Mouse (Mus musculus): Measurements from ENCODE around the gene Wdr24. TPM values are rescaled to one million over a fixed set of nuclear protein-coding genes. Genes with fewer than 3 reads are reported as not detected.
A peak's percentile ranks its signal among the peaks of the same experiment; 100 is the strongest.

Wdr24 gene
- polyA plus RNA-seq (2015; fragmentation: Nextera tagmentation; extraction: Ambion mirVana): 24.7 and 28.6 TPM in 2 replicates

- ATAC-seq (ENCODE audit: insufficient read depth, low FRiP score): peak; percentile 53
- H3K4me3 ChIP-seq (replicated peaks; ENCODE audit: low read length): peak within 1 kb of the TSS; percentile 67
Measured at GRCm38 (mm10) chr17:25823452-25823851, at the start of gene Wdr24. Gene Wdr24, plus strand, starts transcription at chr17:25823627.

GRCm38 (mm10) chr17:25775318-25776062, 47.9 kb upstream of the Wdr24 start:
- 74% methylated on average over 10 of the region's 10 CpGs for WGBS
- H3K4me3 ChIP-seq (replicated peaks; ENCODE audit: low read length): no peak overlapping the region
- peaks cover 6% of the 10 kb centered on the region for H3K4me1 ChIP-seq (ENCODE audit: control insufficient read depth, insufficient read depth, low read length)
- no peaks in the 10 kb centered on the region for H3K27me3 ChIP-seq (ENCODE audit: control insufficient read depth, insufficient read depth, low read length)
- H3K36me3 ChIP-seq (ENCODE audit: control insufficient read depth, insufficient read depth, low read length): 0 out of 2 replicates have a peak, but pooled peaks cover 3% of the 10 kb centered on the region
- H3K27ac ChIP-seq (ENCODE audit: low read length): no peak overlapping the region
- ATAC-seq (ENCODE audit: insufficient read depth, low FRiP score): no peak
- H3K4me2 ChIP-seq (ENCODE audit: low read depth, low read length): no peak overlapping the region
- H3K9me3 ChIP-seq (replicated peaks; ENCODE audit: control insufficient read depth, low read length): no peaks in the 10 kb centered on the region
- no peak overlapping the region for H3K9ac ChIP-seq (ENCODE audit: low read length)

More at GRCm38 (mm10) chr17:25823452-25823851, at the start of gene Wdr24:
- Histone ChIP-seq H3K4me2 (ENCODE audit: low read depth, low read length) (peak within 1 kb of the TSS; percentile 92), H3K27me3 (ENCODE audit: control insufficient read depth, insufficient read depth, low read length) (peaks cover 17% of the 10 kb centered on the region), H3K9ac (ENCODE audit: low read length) (peak within 1 kb of the TSS; percentile 83), H3K4me1 (ENCODE audit: control insufficient read depth, insufficient read depth, low read length) (peaks cover 22% of the 10 kb centered on the region), H3K36me3 (ENCODE audit: control insufficient read depth, insufficient read depth, low read length) (0 out of 2 replicates have a peak, but pooled peaks cover 12% of the 10 kb centered on the region), H3K9me3 (replicated peaks; ENCODE audit: control insufficient read depth, low read length) (no peaks in the 10 kb centered on the region), H3K27ac (ENCODE audit: low read length) (peak within 1 kb of the TSS; percentile 51)
- WGBS: 1% methylated on average over 18 of the region's 18 CpGs

- Histone ChIP-seq H3K36me3 (ENCODE audit: control insufficient read depth, insufficient read depth, low read length) (peaks cover 3% of the 10 kb centered on the region; the same call in 1 of the 2 replicates), H3K9ac (ENCODE audit: low read length) (no peak overlapping the region), H3K4me1 (ENCODE audit: control insufficient read depth, insufficient read depth, low read length) (peaks cover 6% of the 10 kb centered on the region), H3K4me3 (replicated peaks; ENCODE audit: low read length) (no peak overlapping the region), H3K9me3 (replicated peaks; ENCODE audit: control insufficient read depth, low read length) (no peaks in the 10 kb centered on the region), H3K27ac (ENCODE audit: low read length) (no peak overlapping the region), H3K27me3 (ENCODE audit: control insufficient read depth, insufficient read depth, low read length) (no peaks in the 10 kb centered on the region), H3K4me2 (ENCODE audit: low read depth, low read length) (no peak overlapping the region)
- no peak for ATAC-seq (ENCODE audit: insufficient read depth, low FRiP score)
- WGBS: 90% methylated on average over 5 of the region's 5 CpGs
Measured at GRCm38 (mm10) chr17:25777948-25778347, 45.5 kb upstream of the Wdr24 start.

- ATAC-seq (ENCODE audit: insufficient read depth, low FRiP score): no peak
- peaks cover 3% of the 10 kb centered on the region; the same call in 1 of the 2 replicates for H3K36me3 ChIP-seq (ENCODE audit: control insufficient read depth, insufficient read depth, low read length)
- no peaks in the 10 kb centered on the region for H3K9me3 ChIP-seq (replicated peaks; ENCODE audit: control insufficient read depth, low read length)
- H3K27me3 ChIP-seq (ENCODE audit: control insufficient read depth, insufficient read depth, low read length): no peaks in the 10 kb centered on the region
- no peak overlapping the region for H3K27ac ChIP-seq (ENCODE audit: low read length)
- H3K9ac ChIP-seq (ENCODE audit: low read length): no peak overlapping the region
- H3K4me1 ChIP-seq (ENCODE audit: control insufficient read depth, insufficient read depth, low read length): peaks cover 14% of the 10 kb centered on the region
- no peak overlapping the region for H3K4me3 ChIP-seq (replicated peaks; ENCODE audit: low read length)
- WGBS: 75% methylated on average over 6 of the region's 6 CpGs
- H3K4me2 ChIP-seq (ENCODE audit: low read depth, low read length): no peak overlapping the region
Measured at GRCm38 (mm10) chr17:25781339-25781738, 42.1 kb upstream of the Wdr24 start.

- Histone ChIP-seq H3K9me3 (replicated peaks; ENCODE audit: control insufficient read depth, low read length) (no peaks in the 10 kb centered on the region), H3K27ac (ENCODE audit: low read length) (no peak overlapping the region), H3K27me3 (ENCODE audit: control insufficient read depth, insufficient read depth, low read length) (no peaks in the 10 kb centered on the region), H3K4me3 (replicated peaks; ENCODE audit: low read length) (no peak overlapping the region), H3K36me3 (ENCODE audit: control insufficient read depth, insufficient read depth, low read length) (peaks cover 8% of the 10 kb centered on the region; the same call in 1 of the 2 replicates), H3K4me1 (ENCODE audit: control insufficient read depth, insufficient read depth, low read length) (peaks cover 14% of the 10 kb centered on the region), H3K9ac (ENCODE audit: low read length) (no peak overlapping the region), H3K4me2 (ENCODE audit: low read depth, low read length) (no peak overlapping the region)
- no peak for ATAC-seq (ENCODE audit: insufficient read depth, low FRiP score)
- 57% methylated on average over 7 of the region's 7 CpGs for WGBS
Measured at GRCm38 (mm10) chr17:25783086-25783485, 40.3 kb upstream of the Wdr24 start.

- H3K4me3 ChIP-seq (replicated peaks; ENCODE audit: low read length): peak overlapping the region; percentile 67
- H3K9ac ChIP-seq (ENCODE audit: low read length): peak overlapping the region; percentile 83; the same call in 1 of the 2 replicates
- H3K4me2 ChIP-seq (ENCODE audit: low read depth, low read length): peak overlapping the region; percentile 71
- H3K36me3 ChIP-seq (ENCODE audit: control insufficient read depth, insufficient read depth, low read length): peaks cover 8% of the 10 kb centered on the region; the same call in 1 of the 2 replicates
- peaks cover 14% of the 10 kb centered on the region for H3K4me1 ChIP-seq (ENCODE audit: control insufficient read depth, insufficient read depth, low read length)
- no peak for ATAC-seq (ENCODE audit: insufficient read depth, low FRiP score)
- no peak overlapping the region for H3K27ac ChIP-seq (ENCODE audit: low read length)
- WGBS: 74% methylated on average over 15 of the region's 15 CpGs
- no peaks in the 10 kb centered on the region for H3K9me3 ChIP-seq (replicated peaks; ENCODE audit: control insufficient read depth, low read length)
- no peaks in the 10 kb centered on the region for H3K27me3 ChIP-seq (ENCODE audit: control insufficient read depth, insufficient read depth, low read length)
Measured at GRCm38 (mm10) chr17:25783861-25784574, 39.4 kb upstream of the Wdr24 start.

- ATAC-seq (ENCODE audit: insufficient read depth, low FRiP score): peak; percentile 87
- under 1% methylated on average over 23 of the region's 23 CpGs for WGBS
- H3K4me2 ChIP-seq (ENCODE audit: low read depth, low read length): peak within 1 kb of the TSS; percentile 71
- H3K27ac ChIP-seq (ENCODE audit: low read length): peak within 1 kb of the TSS; percentile 84
- H3K4me1 ChIP-seq (ENCODE audit: control insufficient read depth, insufficient read depth, low read length): peaks cover 14% of the 10 kb centered on the region
- peak within 1 kb of the TSS; percentile 67 for H3K4me3 ChIP-seq (replicated peaks; ENCODE audit: low read length)
- H3K9me3 ChIP-seq (replicated peaks; ENCODE audit: control insufficient read depth, low read length): no peaks in the 10 kb centered on the region
- no peaks in the 10 kb centered on the region for H3K27me3 ChIP-seq (ENCODE audit: control insufficient read depth, insufficient read depth, low read length)
- peaks cover 5% of the 10 kb centered on the region; the same call in 1 of the 2 replicates for H3K36me3 ChIP-seq (ENCODE audit: control insufficient read depth, insufficient read depth, low read length)
- H3K9ac ChIP-seq (ENCODE audit: low read length): peak within 1 kb of the TSS; percentile 83
Measured at GRCm38 (mm10) chr17:25785281-25785745, 38.1 kb upstream of the Wdr24 start, which contains the start of gene Haghl. Gene Haghl, minus strand, starts transcription at chr17:25785673.

GRCm38 (mm10) chr17:25786280-25786679, 37.1 kb upstream of the Wdr24 start, which contains the start of gene Ccdc78:
Gene Ccdc78, plus strand, starts transcription at chr17:25786580.
- H3K9me3 ChIP-seq (replicated peaks; ENCODE audit: control insufficient read depth, low read length): no peaks in the 10 kb centered on the region

More at GRCm38 (mm10) chr17:25786280-25786679, 37.1 kb upstream of the Wdr24 start, which contains the start of gene Ccdc78:
- peak within 1 kb of the TSS; percentile 84 for H3K27ac ChIP-seq (ENCODE audit: low read length)
- peak within 1 kb of the TSS; percentile 67 for H3K4me3 ChIP-seq (replicated peaks; ENCODE audit: low read length)
- peaks cover 5% of the 10 kb centered on the region; the same call in 1 of the 2 replicates for H3K36me3 ChIP-seq (ENCODE audit: control insufficient read depth, insufficient read depth, low read length)
- no peak for ATAC-seq (ENCODE audit: insufficient read depth, low FRiP score)
- H3K9ac ChIP-seq (ENCODE audit: low read length): peak within 1 kb of the TSS; percentile 83
- peaks cover 16% of the 10 kb centered on the region for H3K4me1 ChIP-seq (ENCODE audit: control insufficient read depth, insufficient read depth, low read length)
- peak within 1 kb of the TSS; percentile 71 for H3K4me2 ChIP-seq (ENCODE audit: low read depth, low read length)
- 80% methylated on average over 3 of the region's 3 CpGs for WGBS
- H3K27me3 ChIP-seq (ENCODE audit: control insufficient read depth, insufficient read depth, low read length): no peaks in the 10 kb centered on the region

Measured in stomach, embryonic 16.5 days (tissue).